Mouse (Mus musculus): Measurements from ENCODE around the gene Baiap2l2. TPM values are rescaled to one million over a fixed set of nuclear protein-coding genes. Genes with fewer than 3 reads are reported as not detected.
A peak's percentile ranks its signal among the peaks of the same experiment; 100 is the strongest.

Baiap2l2 gene
- polyA plus RNA-seq, 1 experiment from 2014 or later = 2.6 TPM

DNA sequence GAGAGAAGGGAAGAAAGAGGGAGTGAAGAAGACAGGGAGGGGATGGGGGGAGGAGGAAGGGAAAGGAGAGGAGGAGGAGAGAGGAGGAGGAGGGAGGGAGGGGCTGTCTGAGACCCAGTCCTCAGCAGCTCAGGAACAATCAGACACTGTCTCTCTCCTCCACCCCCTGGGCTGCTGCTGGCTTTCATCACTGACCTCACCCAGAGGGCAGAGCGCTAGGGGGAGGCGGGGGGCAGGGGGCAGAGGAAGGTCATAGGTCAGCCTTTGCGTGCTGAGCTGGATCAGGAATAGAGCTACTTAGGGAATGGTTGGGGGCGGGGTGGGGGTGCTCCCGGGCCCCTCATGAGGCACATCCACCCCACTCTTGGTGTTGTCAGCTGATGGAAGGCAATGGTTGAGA, 61.7 kb downstream of the Baiap2l2 start:
- Histone ChIP-seq H3K36me3 (ENCODE audit: control insufficient read depth, insufficient read depth) (no peaks in the 10 kb centered on the region), H3K4me1 (ENCODE audit: control insufficient read depth, low read depth, low read length) (no peaks in the 10 kb centered on the region), H3K9me3 (replicated peaks; ENCODE audit: control insufficient read depth, low read length) (no peaks in the 10 kb centered on the region), H3K27ac (ENCODE audit: low read length) (no peak overlapping the region), H3K4me2 (ENCODE audit: low read depth, low read length) (no peak overlapping the region), H3K9ac (ENCODE audit: low read depth, low read length) (no peak overlapping the region), H3K4me3 (ENCODE audit: low read depth, low read length) (no peak overlapping the region), H3K27me3 (ENCODE audit: control insufficient read depth, insufficient read depth, low read depth, low read length) (no peaks in the 10 kb centered on the region; the same call in 1 of the 2 replicates)
- ATAC-seq (ENCODE audit: low read depth) = peak; percentile 30; the same call in 1 of the 2 replicates
- WGBS (ENCODE audit: insufficient replicate concordance) = 36% methylated on average over 5 of the region's 5 CpGs

DNA sequence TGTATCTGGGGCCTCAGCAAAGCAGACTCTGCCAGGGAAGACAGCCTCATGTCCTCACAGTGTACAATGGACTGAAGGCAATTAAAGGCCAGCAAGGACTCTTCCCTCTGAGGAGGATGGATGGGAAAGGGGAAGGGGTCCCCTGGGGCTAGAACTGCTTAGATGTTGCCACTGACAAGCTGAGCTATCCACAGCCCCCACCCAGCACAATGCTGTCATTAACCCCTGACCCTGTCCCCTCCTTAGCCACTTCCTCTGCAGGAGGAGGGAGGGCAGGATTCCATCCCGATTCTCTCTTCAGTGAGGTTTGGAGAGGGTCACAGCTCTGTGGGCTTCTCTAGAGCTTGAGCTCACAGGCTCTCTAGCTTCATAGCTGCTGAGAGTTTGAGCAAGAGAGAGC, 65.8 kb downstream of the Baiap2l2 start:
- Histone ChIP-seq H3K27me3 (ENCODE audit: control insufficient read depth, insufficient read depth, low read depth, low read length) (no peaks in the 10 kb centered on the region; the same call in 1 of the 2 replicates), H3K27ac (ENCODE audit: low read length) (no peak overlapping the region), H3K9me3 (replicated peaks; ENCODE audit: control insufficient read depth, low read length) (no peaks in the 10 kb centered on the region), H3K9ac (ENCODE audit: low read depth, low read length) (no peak overlapping the region), H3K4me2 (ENCODE audit: low read depth, low read length) (no peak overlapping the region), H3K36me3 (ENCODE audit: control insufficient read depth, insufficient read depth) (no peaks in the 10 kb centered on the region), H3K4me3 (ENCODE audit: low read depth, low read length) (no peak overlapping the region), H3K4me1 (ENCODE audit: control insufficient read depth, low read depth, low read length) (no peaks in the 10 kb centered on the region)
- ATAC-seq (ENCODE audit: low read depth) = no peak
- 10% methylated on average over 1 of the region's 1 CpGs for WGBS (ENCODE audit: insufficient replicate concordance)

DNA sequence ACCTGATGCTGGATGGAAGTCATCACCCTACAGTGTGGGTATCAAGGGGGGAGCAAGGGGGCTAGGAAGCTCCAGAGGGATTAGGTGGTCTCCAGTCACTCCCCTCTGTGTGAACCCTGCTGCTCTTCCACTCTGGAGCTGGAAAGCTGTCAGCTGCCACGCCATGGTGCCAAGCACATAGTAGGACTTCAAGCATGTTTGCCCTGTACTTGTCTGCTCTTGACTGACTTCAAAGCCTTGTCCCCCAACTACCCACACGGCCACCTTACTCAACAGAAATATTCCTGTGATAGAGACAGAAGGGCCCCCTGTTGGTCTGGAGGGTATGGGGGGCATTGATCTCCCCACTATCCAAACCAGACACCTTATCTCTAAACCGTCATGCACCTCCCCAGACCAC, 69.1 kb downstream of the Baiap2l2 start:
- H3K9me3 ChIP-seq (replicated peaks; ENCODE audit: control insufficient read depth, low read length) = no peaks in the 10 kb centered on the region
- no peaks in the 10 kb centered on the region for H3K27me3 ChIP-seq (ENCODE audit: control insufficient read depth, insufficient read depth, low read depth, low read length)
- H3K4me1 ChIP-seq (ENCODE audit: control insufficient read depth, low read depth, low read length) = no peaks in the 10 kb centered on the region
- H3K27ac ChIP-seq (ENCODE audit: low read length) = no peak overlapping the region
- no peak overlapping the region for H3K9ac ChIP-seq (ENCODE audit: low read depth, low read length)
- ATAC-seq (ENCODE audit: low read depth) = no peak
- H3K36me3 ChIP-seq (ENCODE audit: control insufficient read depth, insufficient read depth) = no peaks in the 10 kb centered on the region
- no peak overlapping the region for H3K4me3 ChIP-seq (ENCODE audit: low read depth, low read length)
- WGBS (ENCODE audit: insufficient replicate concordance) = 40% methylated on average over 3 of the region's 3 CpGs
- no peak overlapping the region for H3K4me2 ChIP-seq (ENCODE audit: low read depth, low read length)

DNA sequence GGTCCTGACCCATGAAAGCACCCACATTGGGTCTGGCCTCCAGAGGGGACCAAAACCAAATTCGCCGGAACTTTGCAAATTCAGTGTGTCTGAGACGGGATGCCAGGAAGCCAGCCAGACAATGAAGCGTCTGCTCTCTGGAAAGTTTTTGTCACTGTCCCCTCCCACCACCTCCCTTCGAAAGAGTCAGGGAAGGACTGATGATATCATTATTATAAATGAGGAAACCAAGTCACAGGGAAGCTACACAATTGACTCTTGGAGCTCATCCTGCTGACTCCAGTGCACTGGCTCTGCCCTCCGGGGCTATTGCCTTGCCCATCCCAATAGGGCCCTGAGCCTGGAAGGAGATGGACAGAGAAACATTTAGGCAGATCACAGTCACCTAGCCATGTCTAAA, 71.7 kb downstream of the Baiap2l2 start:
- 70% methylated on average over 6 of the region's 6 CpGs for WGBS (ENCODE audit: insufficient replicate concordance)
- no peak overlapping the region for H3K9ac ChIP-seq (ENCODE audit: low read depth, low read length)
- H3K4me1 ChIP-seq (ENCODE audit: control insufficient read depth, low read depth, low read length) = no peaks in the 10 kb centered on the region
- ATAC-seq (ENCODE audit: low read depth) = no peak
- no peak overlapping the region for H3K27ac ChIP-seq (ENCODE audit: low read length)
- H3K27me3 ChIP-seq (ENCODE audit: control insufficient read depth, insufficient read depth, low read depth, low read length) = no peaks in the 10 kb centered on the region
- H3K4me2 ChIP-seq (ENCODE audit: low read depth, low read length) = no peak overlapping the region
- no peak overlapping the region for H3K4me3 ChIP-seq (ENCODE audit: low read depth, low read length)
- H3K9me3 ChIP-seq (replicated peaks; ENCODE audit: control insufficient read depth, low read length) = no peaks in the 10 kb centered on the region
- H3K36me3 ChIP-seq (ENCODE audit: control insufficient read depth, insufficient read depth) = no peaks in the 10 kb centered on the region

DNA sequence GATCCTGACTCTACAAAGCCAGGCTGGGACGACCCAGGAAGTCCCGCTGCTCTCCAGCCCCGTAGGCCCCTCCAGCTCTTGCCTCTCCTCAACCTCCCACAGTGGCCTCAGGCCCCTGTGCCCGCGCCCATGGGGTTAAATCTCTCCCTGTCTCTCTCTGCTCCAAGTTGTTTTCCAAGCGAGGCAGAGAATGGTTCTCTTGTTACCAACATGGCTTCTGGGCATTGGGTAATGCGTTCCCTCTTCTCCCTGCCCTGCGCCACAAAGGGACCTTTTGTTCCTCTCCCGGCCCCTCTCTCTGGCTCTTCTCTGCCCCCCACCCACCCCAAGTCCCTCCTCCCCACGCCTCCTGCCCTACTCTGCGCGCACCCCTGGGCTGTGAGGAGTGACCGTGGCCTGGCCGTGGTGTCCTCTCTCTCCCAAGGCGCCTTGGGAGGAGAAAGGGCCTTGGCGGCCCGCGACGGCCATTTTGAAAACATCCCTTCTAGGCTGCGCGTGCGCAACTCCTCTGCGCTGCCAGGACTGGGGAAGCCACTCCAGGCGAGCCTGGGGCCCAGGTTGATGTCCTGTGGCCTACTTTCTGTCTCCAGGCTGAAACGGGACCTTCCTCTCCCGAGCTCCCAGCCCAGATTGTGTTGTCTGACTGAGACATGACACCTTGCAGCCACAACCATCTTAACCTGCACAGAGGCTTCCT, 72.4 kb downstream of the Baiap2l2 start:
- Histone ChIP-seq H3K4me2 (ENCODE audit: low read depth, low read length) (no peak overlapping the region), H3K36me3 (ENCODE audit: control insufficient read depth, insufficient read depth) (no peaks in the 10 kb centered on the region), H3K27me3 (ENCODE audit: control insufficient read depth, insufficient read depth, low read depth, low read length) (no peaks in the 10 kb centered on the region), H3K27ac (ENCODE audit: low read length) (no peak overlapping the region), H3K4me3 (ENCODE audit: low read depth, low read length) (no peak overlapping the region), H3K9ac (ENCODE audit: low read depth, low read length) (no peak overlapping the region), H3K9me3 (replicated peaks; ENCODE audit: control insufficient read depth, low read length) (no peaks in the 10 kb centered on the region), H3K4me1 (ENCODE audit: control insufficient read depth, low read depth, low read length) (no peaks in the 10 kb centered on the region)
- WGBS (ENCODE audit: insufficient replicate concordance) = 74% methylated on average over 26 of the region's 26 CpGs
- no peak for ATAC-seq (ENCODE audit: low read depth)

DNA sequence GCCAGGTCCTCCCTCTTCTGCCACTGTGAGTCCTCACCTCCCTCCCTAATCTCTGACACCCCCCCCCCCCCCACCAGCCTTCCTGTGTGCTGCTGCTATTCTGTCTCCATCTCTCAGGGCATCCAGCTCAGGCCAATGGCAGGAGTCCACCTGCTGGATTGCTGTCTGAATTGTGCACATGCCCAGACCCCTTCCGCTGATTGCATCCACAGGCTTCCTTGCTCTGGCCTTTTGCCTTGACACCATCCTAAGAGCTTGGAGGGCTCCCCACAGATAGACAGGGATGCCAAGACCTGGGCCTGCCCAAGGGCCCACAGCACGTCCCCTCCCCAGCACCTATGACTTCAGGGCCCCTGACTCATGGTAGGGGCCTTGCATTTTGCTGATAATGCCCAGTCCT, 75.0 kb downstream of the Baiap2l2 start:
- 63% methylated on average over 2 of the region's 2 CpGs for WGBS (ENCODE audit: insufficient replicate concordance)
- no peak overlapping the region for H3K4me2 ChIP-seq (ENCODE audit: low read depth, low read length)
- no peak overlapping the region for H3K9ac ChIP-seq (ENCODE audit: low read depth, low read length)
- H3K27ac ChIP-seq (ENCODE audit: low read length) = no peak overlapping the region
- H3K9me3 ChIP-seq (replicated peaks; ENCODE audit: control insufficient read depth, low read length) = no peaks in the 10 kb centered on the region
- H3K4me3 ChIP-seq (ENCODE audit: low read depth, low read length) = no peak overlapping the region
- no peaks in the 10 kb centered on the region for H3K4me1 ChIP-seq (ENCODE audit: control insufficient read depth, low read depth, low read length)
- no peak for ATAC-seq (ENCODE audit: low read depth)
- no peaks in the 10 kb centered on the region for H3K36me3 ChIP-seq (ENCODE audit: control insufficient read depth, insufficient read depth)
- H3K27me3 ChIP-seq (ENCODE audit: control insufficient read depth, insufficient read depth, low read depth, low read length) = no peaks in the 10 kb centered on the region

DNA sequence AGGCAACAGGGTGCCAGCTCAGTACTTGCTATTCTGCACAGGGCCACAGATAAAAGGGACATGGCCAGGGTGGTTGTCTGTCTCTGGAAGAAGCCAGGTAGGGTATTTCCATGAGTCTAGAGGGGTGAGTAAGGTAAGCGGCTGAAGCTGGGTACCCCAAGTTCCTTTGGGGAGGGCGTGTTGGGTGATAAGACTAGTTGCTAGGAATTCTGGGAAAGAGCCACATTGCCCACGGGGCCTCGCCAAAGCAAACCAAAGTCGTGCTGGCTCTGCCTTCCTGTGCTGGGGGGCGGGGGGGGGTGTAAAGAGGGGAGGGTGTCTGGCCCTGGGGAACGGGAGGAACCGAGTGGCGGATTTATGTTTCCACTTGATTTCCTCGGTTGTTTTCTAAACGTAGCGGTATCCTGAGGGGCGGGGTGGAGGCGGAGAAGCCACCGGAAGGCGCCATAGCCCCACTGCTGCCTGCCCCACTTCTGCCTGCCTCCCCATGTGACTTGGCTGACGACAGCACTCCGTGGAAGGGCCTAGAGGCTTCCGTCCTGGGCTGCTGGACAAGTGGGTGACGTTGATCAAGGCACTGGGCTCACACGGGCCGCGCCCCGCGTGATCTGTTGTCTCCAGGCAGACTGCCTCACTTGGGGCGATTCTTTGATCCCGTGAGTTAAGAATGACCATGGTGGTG, 76.4 kb downstream of the Baiap2l2 start:
- Histone ChIP-seq H3K4me2 (ENCODE audit: low read depth, low read length) (no peak overlapping the region; the same call in 1 of the 2 replicates), H3K9me3 (replicated peaks; ENCODE audit: control insufficient read depth, low read length) (no peaks in the 10 kb centered on the region), H3K9ac (ENCODE audit: low read depth, low read length) (no peak overlapping the region), H3K4me1 (ENCODE audit: control insufficient read depth, low read depth, low read length) (no peaks in the 10 kb centered on the region), H3K36me3 (ENCODE audit: control insufficient read depth, insufficient read depth) (no peaks in the 10 kb centered on the region), H3K4me3 (ENCODE audit: low read depth, low read length) (no peak overlapping the region; the same call in 1 of the 2 replicates), H3K27me3 (ENCODE audit: control insufficient read depth, insufficient read depth, low read depth, low read length) (no peaks in the 10 kb centered on the region), H3K27ac (ENCODE audit: low read length) (no peak overlapping the region)
- no peak for ATAC-seq (ENCODE audit: low read depth)
- 50% methylated on average over 25 of the region's 27 CpGs for WGBS (ENCODE audit: insufficient replicate concordance)

DNA sequence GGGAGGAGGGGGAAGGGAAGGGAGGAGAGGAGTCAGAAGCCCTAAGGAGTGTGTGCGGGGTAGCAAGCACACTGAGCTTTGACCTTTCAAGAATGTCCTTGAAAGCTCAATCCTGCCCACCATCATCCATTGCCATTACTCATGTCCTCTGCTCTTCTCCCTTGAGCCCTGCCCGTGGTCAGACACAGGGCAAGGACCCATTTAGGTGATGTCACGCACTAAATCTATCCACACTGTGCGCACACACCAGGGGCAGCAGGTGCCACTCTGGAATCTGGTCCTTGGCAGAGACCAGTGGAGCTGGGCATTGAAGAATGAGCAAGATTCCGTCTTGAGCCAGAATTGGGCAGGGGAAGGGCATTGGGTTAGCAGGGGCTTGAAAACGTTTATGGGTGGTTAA, 77.1 kb downstream of the Baiap2l2 start:
- ATAC-seq (ENCODE audit: low read depth) = no peak
- WGBS (ENCODE audit: insufficient replicate concordance) = 64% methylated on average over 6 of the region's 6 CpGs
- H3K36me3 ChIP-seq (ENCODE audit: control insufficient read depth, insufficient read depth) = no peaks in the 10 kb centered on the region
- H3K9ac ChIP-seq (ENCODE audit: low read depth, low read length) = no peak overlapping the region
- no peaks in the 10 kb centered on the region for H3K4me1 ChIP-seq (ENCODE audit: control insufficient read depth, low read depth, low read length)
- H3K4me2 ChIP-seq (ENCODE audit: low read depth, low read length) = no peak overlapping the region
- H3K27me3 ChIP-seq (ENCODE audit: control insufficient read depth, insufficient read depth, low read depth, low read length) = no peaks in the 10 kb centered on the region; the same call in 1 of the 2 replicates
- H3K4me3 ChIP-seq (ENCODE audit: low read depth, low read length) = no peak overlapping the region
- H3K9me3 ChIP-seq (replicated peaks; ENCODE audit: control insufficient read depth, low read length) = no peaks in the 10 kb centered on the region
- H3K27ac ChIP-seq (ENCODE audit: low read length) = no peak overlapping the region
